Mouse (Mus musculus) hindbrain, postnatal 0 days (tissue): Measurements from ENCODE around the gene Rhox3g. TPM values are rescaled to one million over a fixed set of nuclear protein-coding genes. Genes with fewer than 3 reads are reported as not detected.
"Not testable (repeated sequence)": the region's sequence is repeated elsewhere in the genome, so short reads cannot be mapped to it uniquely, and the experiment has no call there.

Source experiments
- ATAC-seq: fragments of 200-750 bp; cut with Nextera tagmentation; 2 replicates; pipeline ENCODE4 v1.8.0; 2017; ENCODE audit warnings: mild to moderate bottlenecking, moderate TSS enrichment, moderate library complexity
- DNase-seq: peaks from one replicate; pipeline ENCODE4 v3.0.0-alpha.2; 2015; ENCODE audit warnings: low spot score
- H3K27ac ChIP-seq: fragments of 300-500 bp; sonication (generic); 2 replicates; pipeline ENCODE4 v1.5.1; 2014; ENCODE audit warnings: mild to moderate bottlenecking
- H3K27me3 ChIP-seq: fragments of 300-500 bp; sonication (generic); 2 replicates; pipeline ENCODE4 v1.6.1; 2014; ENCODE audit warnings: low read length, mixed read lengths; ENCODE audit not compliant: insufficient read depth
- H3K36me3 ChIP-seq: fragments of 300-500 bp; sonication (generic); 2 replicates; pipeline ENCODE4 v1.6.1; 2014; ENCODE audit warnings: low read length, mixed read lengths; ENCODE audit not compliant: insufficient read depth
- H3K4me1 ChIP-seq: fragments of 300-500 bp; sonication (generic); 2 replicates; pipeline ENCODE4 v1.6.1; 2014; ENCODE audit warnings: antibody characterized with exemption, low read length, mixed read lengths; ENCODE audit not compliant: insufficient read depth
- H3K4me2 ChIP-seq: fragments of 300-500 bp; sonication (generic); 2 replicates; pipeline ENCODE4 v1.6.1; 2014; ENCODE audit warnings: low read depth, mild to moderate bottlenecking, low read length, moderate library complexity, mixed read lengths
- H3K4me3 ChIP-seq: fragments of 300-500 bp; sonication (generic); 2 replicates; pipeline ENCODE4 v1.5.1; 2014; ENCODE audit warnings: low read length
- H3K9ac ChIP-seq: fragments of 300-500 bp; sonication (generic); replicated peaks from 2 replicates; pipeline ENCODE4 v1.6.1; 2014; ENCODE audit warnings: mild to moderate bottlenecking, low read length, moderate library complexity, mixed read lengths
- H3K9me3 ChIP-seq: fragments of 300-500 bp; sonication (generic); 2 replicates; pipeline ENCODE4 v1.6.1; 2016; ENCODE audit warnings: low read length, mixed read lengths
- WGBS: fragments of 180-500 bp; shearing (Covaris S2); extraction: QIAGEN DNeasy Blood & Tissue Kit; methylation state at CpG from one replicate; pipeline ENCODE4 v1.1.7; 2014; 5-methylcytosine and 5-hydroxymethylcytosine counted together
- polyA plus RNA-seq: library from polyadenylated mRNA; unstranded; fragments of >200 nt; fragmentation: Nextera tagmentation; extraction: Ambion mirVana; gene quantifications from 2 replicates; pipeline ENCODE4 v1.2.1, GENCODE M21; 2015
- total RNA-seq: library from RNA; depleted of rRNA; stranded (reverse); fragments of >200 nt; gene quantifications from 2 replicates; pipeline ENCODE4 v1.2.3, GENCODE M21; 2014; rRNA removed

Rhox3g gene
- total RNA-seq (not detected in 2 replicates), polyA plus RNA-seq (not detected in 2 replicates)

- H3K9me3 ChIP-seq, DNase-seq, H3K4me2 ChIP-seq, H3K4me1 ChIP-seq, ATAC-seq, H3K4me3 ChIP-seq, H3K27ac ChIP-seq, H3K9ac ChIP-seq, H3K36me3 ChIP-seq, H3K27me3 ChIP-seq: not testable (repeated sequence)
- 84% methylated on average over 2 of the region's 2 CpGs for WGBS
Measured at GRCm38 (mm10) chrX:37628512-37628911, at the start of gene Rhox3g. Rhox3g (minus strand) TSS chrX:37628612.

- not testable (repeated sequence) for H3K9ac ChIP-seq, H3K4me2 ChIP-seq, H3K9me3 ChIP-seq, DNase-seq, H3K4me1 ChIP-seq, H3K27me3 ChIP-seq, ATAC-seq, H3K36me3 ChIP-seq, H3K27ac ChIP-seq, H3K4me3 ChIP-seq
- WGBS, result 91% methylated on average over 8 of the region's 8 CpGs
Measured at GRCm38 (mm10) chrX:37673177-37673576, 44.8 kb upstream of the Rhox3g start, which contains the start of gene Rhox2h. Rhox2h (minus strand) TSS chrX:37673277.

- 92% methylated on average over 1 of the region's 3 CpGs for WGBS
Measured at GRCm38 (mm10) chrX:37668664-37669063, 40.3 kb upstream of the Rhox3g start, which contains the start of gene Rhox3h. Rhox3h (minus strand) TSS chrX:37668764.

GRCm38 (mm10) chrX:37651227-37651626 lies 22.8 kb upstream of the Rhox3g start, which contains the start of gene Rhox4g:
Rhox4g (minus strand) TSS chrX:37651327.
- not testable (repeated sequence) for H3K4me3 ChIP-seq, H3K36me3 ChIP-seq, H3K27ac ChIP-seq, H3K4me1 ChIP-seq, DNase-seq, H3K27me3 ChIP-seq, ATAC-seq, H3K9ac ChIP-seq, H3K9me3 ChIP-seq, H3K4me2 ChIP-seq
- 94% methylated on average over 16 of the region's 20 CpGs for WGBS

More at GRCm38 (mm10) chrX:37668664-37669063, 40.3 kb upstream of the Rhox3g start, which contains the start of gene Rhox3h:
- not testable (repeated sequence) for H3K27me3 ChIP-seq, H3K9ac ChIP-seq, H3K36me3 ChIP-seq, DNase-seq, H3K9me3 ChIP-seq, H3K4me3 ChIP-seq, H3K4me2 ChIP-seq, H3K27ac ChIP-seq, ATAC-seq, H3K4me1 ChIP-seq

GRCm38 (mm10) chrX:37643370-37643769 lies 15.0 kb upstream of the Rhox3g start, which contains the start of gene Rhox2g:
Rhox2g (minus strand) TSS chrX:37643470.
- H3K36me3 ChIP-seq, H3K4me3 ChIP-seq, H3K9me3 ChIP-seq, H3K27ac ChIP-seq, H3K27me3 ChIP-seq, ATAC-seq, H3K4me2 ChIP-seq, DNase-seq, H3K9ac ChIP-seq, H3K4me1 ChIP-seq: not testable (repeated sequence)
- 93% methylated on average over 6 of the region's 6 CpGs for WGBS

- not testable (repeated sequence) for H3K4me3 ChIP-seq, DNase-seq, H3K9me3 ChIP-seq, H3K36me3 ChIP-seq, H3K27me3 ChIP-seq, H3K4me1 ChIP-seq, H3K4me2 ChIP-seq, H3K27ac ChIP-seq, ATAC-seq, H3K9ac ChIP-seq
- WGBS, result 94% methylated on average over 15 of the region's 19 CpGs
Measured at GRCm38 (mm10) chrX:37607604-37608003, 20.8 kb downstream of the Rhox3g start, which contains the start of gene Rhox4f. Rhox4f (minus strand) TSS chrX:37607704.

GRCm38 (mm10) chrX:37580692-37581091 lies 47.7 kb downstream of the Rhox3g start, which contains the start of gene Rhox3f:
Rhox3f (plus strand) TSS chrX:37580992.
- H3K27me3 ChIP-seq, H3K9me3 ChIP-seq, ATAC-seq, H3K4me1 ChIP-seq, H3K9ac ChIP-seq, DNase-seq, H3K4me3 ChIP-seq, H3K36me3 ChIP-seq, H3K4me2 ChIP-seq, H3K27ac ChIP-seq: not testable (repeated sequence)

Other genes with a start within 250 kb of the Rhox3g start
- gene Rhox3a2, start 248.6 kb downstream of the Rhox3g start, total RNA-seq, result not detected in 2 replicates
- not detected in 2 replicates for gene Rhox3a2, start 248.6 kb downstream of the Rhox3g start, polyA plus RNA-seq
- gene Rhox4a2, start 237.8 kb downstream of the Rhox3g start, total RNA-seq, result not detected in 2 replicates
- not detected in 2 replicates for gene Rhox4a2, start 237.8 kb downstream of the Rhox3g start, polyA plus RNA-seq
- gene Rhox2b, start 216.5 kb downstream of the Rhox3g start, total RNA-seq, result 0.47 TPM in 1 of 2 replicates, not detected in the other
- gene Rhox2b, start 216.5 kb downstream of the Rhox3g start, polyA plus RNA-seq, result not detected in 2 replicates
- gene Rhox4b, start 196.1 kb downstream of the Rhox3g start, total RNA-seq, result not detected in 2 replicates
- gene Rhox4b, start 196.1 kb downstream of the Rhox3g start, polyA plus RNA-seq, result not detected in 2 replicates
- not detected in 2 replicates for gene Rhox2c, start 174.9 kb downstream of the Rhox3g start, total RNA-seq
- gene Rhox2c, start 174.9 kb downstream of the Rhox3g start, polyA plus RNA-seq, result not detected in 2 replicates
- not detected in 2 replicates for gene Rhox3c, start 170.0 kb downstream of the Rhox3g start, total RNA-seq
- gene Rhox3c, start 170.0 kb downstream of the Rhox3g start, polyA plus RNA-seq, result not detected in 2 replicates
- not detected in 2 replicates for gene Rhox4c, start 148.3 kb downstream of the Rhox3g start, total RNA-seq
- gene Rhox4c, start 148.3 kb downstream of the Rhox3g start, polyA plus RNA-seq, result not detected in 2 replicates
- not detected in 2 replicates for gene Rhox2d, start 135.2 kb downstream of the Rhox3g start, total RNA-seq
- not detected in 2 replicates for gene Rhox2d, start 135.2 kb downstream of the Rhox3g start, polyA plus RNA-seq
- not detected in 2 replicates for gene Rhox4d, start 114.3 kb downstream of the Rhox3g start, total RNA-seq
- gene Rhox4d, start 114.3 kb downstream of the Rhox3g start, polyA plus RNA-seq, result not detected in 2 replicates
- 0.47 TPM in 1 of 2 replicates, not detected in the other for gene Rhox2e, start 98.2 kb downstream of the Rhox3g start, total RNA-seq
- gene Rhox2e, start 98.2 kb downstream of the Rhox3g start, polyA plus RNA-seq, result not detected in 2 replicates
- not detected in 2 replicates for gene Rhox3e, start 86.6 kb downstream of the Rhox3g start, total RNA-seq
- gene Rhox3e, start 86.6 kb downstream of the Rhox3g start, polyA plus RNA-seq, result not detected in 2 replicates
- gene Rhox4e, start 71.2 kb downstream of the Rhox3g start, total RNA-seq, result not detected in 2 replicates
- not detected in 2 replicates for gene Rhox4e, start 71.2 kb downstream of the Rhox3g start, polyA plus RNA-seq
- not detected in 2 replicates for gene Rhox2f, start 57.2 kb downstream of the Rhox3g start, total RNA-seq
- not detected in 2 replicates for gene Rhox2f, start 57.2 kb downstream of the Rhox3g start, polyA plus RNA-seq
- gene Rhox3f, start 47.6 kb downstream of the Rhox3g start, total RNA-seq, result not detected in 2 replicates
- gene Rhox3f, start 47.6 kb downstream of the Rhox3g start, polyA plus RNA-seq, result not detected in 2 replicates
- gene Rhox4f, start 20.9 kb downstream of the Rhox3g start, total RNA-seq, result not detected in 2 replicates
- not detected in 2 replicates for gene Rhox4f, start 20.9 kb downstream of the Rhox3g start, polyA plus RNA-seq
- not detected in 2 replicates for gene Rhox2g, start 14.9 kb upstream of the Rhox3g start, total RNA-seq
- gene Rhox2g, start 14.9 kb upstream of the Rhox3g start, polyA plus RNA-seq, result not detected in 2 replicates
- gene Rhox4g, start 22.7 kb upstream of the Rhox3g start, total RNA-seq, result not detected in 2 replicates
- gene Rhox4g, start 22.7 kb upstream of the Rhox3g start, polyA plus RNA-seq, result not detected in 2 replicates
- not detected in 2 replicates for gene Rhox3h, start 40.2 kb upstream of the Rhox3g start, total RNA-seq
- gene Rhox3h, start 40.2 kb upstream of the Rhox3g start, polyA plus RNA-seq, result not detected in 2 replicates
- not detected in 2 replicates for gene Rhox2h, start 44.7 kb upstream of the Rhox3g start, total RNA-seq
- not detected in 2 replicates for gene Rhox2h, start 44.7 kb upstream of the Rhox3g start, polyA plus RNA-seq
- gene Rhox5, start 176.2 kb upstream of the Rhox3g start, total RNA-seq, result not detected in 2 replicates
- 0.71 and 1.00 TPM in 2 replicates for gene Rhox5, start 176.2 kb upstream of the Rhox3g start, polyA plus RNA-seq
- gene Rhox6, start 198.3 kb upstream of the Rhox3g start, total RNA-seq, result not detected in 2 replicates
- gene Rhox6, start 198.3 kb upstream of the Rhox3g start, polyA plus RNA-seq, result not detected in 2 replicates
- gene Rhox7a, start 203.1 kb upstream of the Rhox3g start, total RNA-seq, result not detected in 2 replicates
- not detected in 2 replicates for gene Rhox7a, start 203.1 kb upstream of the Rhox3g start, polyA plus RNA-seq